Mouse (Mus musculus): ENCODE measurements around the gene Mmp15.

The Mmp15 gene

DNA sequence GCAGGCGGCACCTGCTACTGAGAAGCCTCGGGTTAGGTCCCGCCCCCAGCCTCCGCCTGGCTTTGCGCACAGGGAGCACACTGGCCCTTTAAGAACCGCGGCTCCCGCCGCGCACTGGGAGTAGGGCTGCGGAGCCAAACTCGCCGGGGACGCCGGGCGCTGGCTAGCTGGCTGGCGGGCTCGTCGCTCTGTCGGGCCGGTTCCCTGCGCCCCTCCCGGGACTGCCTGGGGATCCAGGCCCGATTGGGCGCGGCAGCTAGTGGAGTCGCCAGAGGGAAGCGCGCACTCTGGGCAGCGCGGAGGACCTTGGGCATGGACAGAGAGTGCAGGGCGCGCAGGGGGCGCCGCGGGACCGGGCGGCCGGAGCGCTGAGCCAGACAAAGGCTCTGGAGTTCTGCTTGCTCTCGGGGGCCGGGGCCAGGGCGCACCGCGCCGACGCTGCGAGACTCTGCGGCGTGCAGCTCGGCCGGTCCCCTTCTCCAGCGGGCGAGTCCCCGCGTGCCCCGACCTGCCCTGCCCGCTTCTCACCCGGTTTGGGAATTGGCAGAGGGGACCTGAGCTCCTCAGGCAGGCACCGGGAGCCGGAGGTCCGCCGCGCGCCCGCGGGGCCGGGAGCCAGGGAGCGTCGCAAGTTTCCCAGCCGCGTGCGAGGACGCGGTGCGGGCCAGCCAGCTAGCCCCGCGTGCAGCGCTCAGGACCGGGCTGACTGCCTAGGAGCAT lies at the start of gene Mmp15:
Gene Mmp15, plus strand, starts transcription at position 118 of the 720 bp plus-strand sequence.
- no peak for DNase-seq (ENCODE audit: extremely low read depth, low read depth)

- DNase-seq (ENCODE audit: extremely low read depth, low read depth) = no peak
Measured at GRCm38 (mm10) chr8:95302410-95302809, 49.7 kb upstream of the Mmp15 start.

DNA sequence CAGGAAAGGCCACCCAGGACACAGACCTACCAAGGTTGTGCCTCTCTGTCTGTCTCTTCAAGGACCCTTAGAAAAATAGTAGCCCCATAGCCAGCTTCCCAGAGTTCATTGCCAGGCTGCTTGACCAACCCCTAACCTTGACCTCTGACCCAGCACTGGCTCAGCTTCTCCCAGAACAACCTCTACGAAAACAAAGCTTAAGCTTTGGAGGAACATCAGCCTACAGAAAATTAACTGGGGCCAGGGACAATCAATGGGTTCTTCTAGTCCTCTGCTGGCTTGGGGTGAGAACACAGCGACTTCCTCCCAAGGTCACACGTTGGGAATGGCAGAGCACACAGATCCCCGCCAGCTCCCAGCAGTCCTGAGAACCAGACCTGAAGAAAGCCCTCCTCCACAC lies 46.5 kb upstream of the Mmp15 start:
- DNase-seq (ENCODE audit: extremely low read depth, low read depth) = no peak

- no peak for DNase-seq (ENCODE audit: extremely low read depth, low read depth)
Measured at GRCm38 (mm10) chr8:95306431-95306830, 45.6 kb upstream of the Mmp15 start, which contains the start of gene Cngb1. Gene Cngb1, minus strand, starts transcription at chr8:95306585.

DNA sequence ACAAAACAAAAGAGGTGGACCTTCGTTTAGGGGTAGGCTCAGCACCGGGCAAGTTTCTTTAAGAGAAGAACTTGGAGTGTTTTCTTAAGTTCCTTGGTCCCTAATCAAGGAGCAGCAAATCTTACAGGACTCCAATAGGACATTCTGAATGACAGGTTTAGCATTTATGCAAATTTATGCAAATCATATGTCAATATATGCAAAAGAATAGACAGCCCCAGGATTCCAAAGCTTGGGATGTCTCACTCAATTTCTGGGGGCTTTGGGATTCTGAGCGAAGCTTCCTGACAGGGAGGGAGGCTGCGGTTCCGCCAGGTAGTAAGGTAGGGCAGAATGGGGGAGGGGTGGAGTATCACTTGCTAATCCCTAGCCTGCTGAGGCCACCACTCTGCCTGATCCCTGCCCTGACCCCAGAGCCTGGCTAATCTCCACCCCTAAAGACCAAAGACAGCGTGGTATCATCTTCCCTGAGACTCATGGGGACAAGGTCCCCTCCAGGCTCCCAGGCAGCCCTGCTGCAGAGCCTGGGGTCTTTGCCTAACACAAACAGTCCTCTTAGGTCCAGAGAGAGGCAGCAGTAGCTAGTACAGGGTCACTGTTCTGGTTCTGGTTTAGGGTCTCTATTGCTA lies 41.6 kb upstream of the Mmp15 start, which contains the start of gene Tepp:
Gene Tepp, plus strand, starts transcription at position 225 of the 629 bp plus-strand sequence.
- DNase-seq (ENCODE audit: extremely low read depth, low read depth) = no peak

- DNase-seq (ENCODE audit: extremely low read depth, low read depth) = no peak
Measured at GRCm38 (mm10) chr8:95312836-95313235, 39.2 kb upstream of the Mmp15 start.

- no peak for DNase-seq (ENCODE audit: extremely low read depth, low read depth)
Measured at GRCm38 (mm10) chr8:95313857-95314256, 38.2 kb upstream of the Mmp15 start.

GRCm38 (mm10) chr8:95314707-95315106 lies 37.4 kb upstream of the Mmp15 start:
- no peak for DNase-seq (ENCODE audit: extremely low read depth, low read depth)

- no peak for DNase-seq (ENCODE audit: extremely low read depth, low read depth)
Measured at GRCm38 (mm10) chr8:95315350-95315749, 36.7 kb upstream of the Mmp15 start.

GRCm38 (mm10) chr8:95320224-95321139 lies 31.6 kb upstream of the Mmp15 start:
- DNase-seq (ENCODE audit: extremely low read depth, low read depth) = no peak

DNA sequence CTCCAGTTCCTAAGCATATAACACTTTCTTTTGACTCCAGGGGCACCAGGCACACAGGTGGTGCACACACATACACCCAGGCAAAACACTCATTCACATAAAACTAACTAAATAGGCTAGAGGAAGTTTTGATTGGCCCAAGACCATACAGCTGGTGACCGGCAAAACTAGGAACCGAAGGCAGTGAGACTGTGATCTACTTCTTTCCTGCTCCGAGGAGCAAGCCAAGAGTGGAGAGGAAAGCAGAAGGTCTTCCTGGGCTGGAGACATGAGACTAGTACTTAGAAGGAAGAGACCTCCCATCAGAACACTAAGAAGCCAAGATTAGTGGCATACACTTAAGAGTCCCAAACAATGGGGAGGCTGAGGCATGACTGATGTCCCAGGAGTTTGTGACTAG lies 28.9 kb upstream of the Mmp15 start:
- no peak for DNase-seq (ENCODE audit: extremely low read depth, low read depth)

- no peak for DNase-seq (ENCODE audit: extremely low read depth, low read depth)
Measured at GRCm38 (mm10) chr8:95324646-95325045, 27.4 kb upstream of the Mmp15 start.

DNA sequence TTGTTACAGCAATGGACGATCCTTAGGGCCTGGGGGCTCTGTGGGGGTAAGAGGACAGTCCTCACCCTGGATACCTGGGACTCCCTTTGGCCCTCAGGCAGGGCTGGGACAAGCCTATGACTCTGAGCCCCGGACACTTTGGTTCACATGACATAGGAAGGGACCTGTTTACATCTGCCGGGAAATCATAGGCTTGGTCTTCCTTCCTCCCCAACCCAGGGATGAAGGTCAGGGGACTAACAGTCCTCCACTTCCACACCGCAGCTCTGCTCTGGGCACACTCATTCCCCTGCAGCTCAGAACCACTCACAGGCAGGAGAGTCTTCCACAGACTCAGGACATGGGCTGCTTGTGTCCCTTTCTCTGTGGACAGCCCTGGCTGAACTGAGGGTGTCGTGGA lies 25.2 kb upstream of the Mmp15 start:
- no peak for DNase-seq (ENCODE audit: extremely low read depth, low read depth)

- no peak for DNase-seq (ENCODE audit: extremely low read depth, low read depth)
Measured at GRCm38 (mm10) chr8:95327866-95328465, 24.1 kb upstream of the Mmp15 start.

GRCm38 (mm10) chr8:95330367-95330766 lies 21.7 kb upstream of the Mmp15 start:
- DNase-seq (ENCODE audit: extremely low read depth, low read depth) = no peak

DNA sequence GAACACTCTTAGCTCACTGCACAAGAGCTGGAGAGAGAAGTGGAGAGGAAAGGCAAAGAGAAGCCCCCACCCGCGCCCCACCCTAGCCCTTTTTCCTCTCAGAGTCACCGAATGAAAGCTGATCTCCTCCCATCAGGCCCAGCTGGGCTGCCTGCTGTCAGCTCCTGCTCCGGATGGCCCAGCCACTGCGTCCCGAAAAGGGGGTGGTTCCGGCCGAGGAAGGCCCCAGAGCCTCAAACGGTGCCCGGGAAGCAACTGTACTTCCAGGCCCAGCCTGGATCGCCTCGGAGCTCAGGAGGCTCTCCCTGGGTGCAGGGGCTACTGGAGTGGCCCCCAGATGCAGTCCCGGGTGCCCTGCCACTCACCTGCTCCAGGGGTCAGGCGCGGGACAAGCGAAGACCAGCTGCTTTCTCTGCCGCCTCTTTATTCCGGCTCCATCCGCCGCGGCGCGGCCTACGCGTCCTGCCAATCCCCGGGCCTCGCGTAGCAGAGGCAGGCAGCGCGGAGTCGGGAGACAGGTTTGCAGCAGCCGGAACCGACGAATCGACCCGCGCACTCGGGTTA lies 20.8 kb upstream of the Mmp15 start:
- peak; percentile 39 for DNase-seq (ENCODE audit: extremely low read depth, low read depth)

- DNase-seq (ENCODE audit: extremely low read depth, low read depth) = peak; percentile 77
Measured at GRCm38 (mm10) chr8:95331720-95332436, 20.2 kb upstream of the Mmp15 start, which contains the start of the genes Zfp319 and Usb1. Gene Zfp319, minus strand, starts transcription at chr8:95331950. Gene Usb1, plus strand, starts transcription at chr8:95332284.

DNA sequence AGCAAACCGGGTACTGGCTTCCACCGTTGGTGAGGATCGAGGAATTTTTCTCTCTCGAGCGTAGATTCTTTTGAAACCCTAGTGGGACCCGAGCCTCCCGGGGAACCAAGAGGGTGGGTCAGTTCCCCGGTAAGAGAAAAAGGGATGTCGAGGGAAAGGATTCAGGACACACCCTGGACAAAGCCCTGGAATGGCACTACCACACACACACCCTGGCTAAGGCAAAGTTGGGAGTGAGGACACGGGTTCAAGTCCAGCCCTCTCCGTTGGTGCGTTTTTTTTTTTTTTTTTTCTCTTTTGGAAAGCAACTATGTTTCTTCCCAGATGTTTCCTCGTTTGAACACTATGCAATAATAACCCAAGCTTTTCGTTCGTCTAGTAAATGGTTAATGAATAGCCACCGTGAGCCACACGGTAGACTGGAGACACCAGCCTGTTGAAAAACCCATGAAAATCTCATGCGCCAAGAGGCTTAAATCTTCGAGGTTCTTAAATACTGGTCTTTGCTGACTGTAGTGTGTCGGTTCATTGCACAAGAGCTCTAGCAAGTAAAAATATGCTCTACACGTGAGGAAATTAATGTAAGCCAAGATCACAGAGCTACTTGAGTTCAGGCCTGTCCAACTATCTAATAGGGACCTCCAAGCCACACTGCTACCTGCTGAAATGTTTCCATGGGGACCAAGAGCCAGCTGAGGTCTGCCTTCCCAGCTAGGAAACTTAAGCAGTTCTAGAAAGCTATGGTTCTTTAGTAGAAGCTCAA lies 19.4 kb upstream of the Mmp15 start:
- DNase-seq (ENCODE audit: extremely low read depth, low read depth) = no peak

DNA sequence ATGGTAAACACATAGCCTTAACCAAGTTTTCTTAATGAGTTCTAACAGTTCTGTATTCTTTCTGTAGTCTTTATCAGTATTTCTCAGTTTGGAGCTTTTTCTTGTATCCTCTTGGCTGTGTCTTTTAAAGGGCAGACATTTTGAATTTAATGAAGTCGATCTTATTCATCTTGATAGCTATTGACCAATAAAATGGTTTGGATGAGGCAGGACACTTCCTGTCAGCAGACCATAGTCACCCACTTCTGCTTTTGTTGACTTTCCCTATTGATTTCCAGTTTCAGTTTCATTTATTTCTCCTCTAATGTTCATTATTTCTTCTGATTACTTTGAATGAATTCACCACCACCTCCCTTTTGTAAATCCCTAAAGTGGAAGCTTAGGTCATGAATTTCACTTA lies 16.4 kb upstream of the Mmp15 start:
- DNase-seq (ENCODE audit: extremely low read depth, low read depth) = no peak

- DNase-seq (ENCODE audit: extremely low read depth, low read depth) = no peak
Measured at GRCm38 (mm10) chr8:95336363-95336762, 15.7 kb upstream of the Mmp15 start.
